Mouse (Mus musculus): ENCODE data around the gene Slc25a35. TPM values are rescaled to one million over a fixed set of nuclear protein-coding genes. Genes with fewer than 3 reads are reported as not detected.
"Not testable (repeated sequence)": the region's sequence is repeated elsewhere in the genome, so short reads cannot be mapped to it uniquely, and the experiment has no call there.

The Slc25a35 gene
- total and polyA plus RNA-seq, 3 experiments = 1.1 to 5.2 (median 1.3) TPM

DNA sequence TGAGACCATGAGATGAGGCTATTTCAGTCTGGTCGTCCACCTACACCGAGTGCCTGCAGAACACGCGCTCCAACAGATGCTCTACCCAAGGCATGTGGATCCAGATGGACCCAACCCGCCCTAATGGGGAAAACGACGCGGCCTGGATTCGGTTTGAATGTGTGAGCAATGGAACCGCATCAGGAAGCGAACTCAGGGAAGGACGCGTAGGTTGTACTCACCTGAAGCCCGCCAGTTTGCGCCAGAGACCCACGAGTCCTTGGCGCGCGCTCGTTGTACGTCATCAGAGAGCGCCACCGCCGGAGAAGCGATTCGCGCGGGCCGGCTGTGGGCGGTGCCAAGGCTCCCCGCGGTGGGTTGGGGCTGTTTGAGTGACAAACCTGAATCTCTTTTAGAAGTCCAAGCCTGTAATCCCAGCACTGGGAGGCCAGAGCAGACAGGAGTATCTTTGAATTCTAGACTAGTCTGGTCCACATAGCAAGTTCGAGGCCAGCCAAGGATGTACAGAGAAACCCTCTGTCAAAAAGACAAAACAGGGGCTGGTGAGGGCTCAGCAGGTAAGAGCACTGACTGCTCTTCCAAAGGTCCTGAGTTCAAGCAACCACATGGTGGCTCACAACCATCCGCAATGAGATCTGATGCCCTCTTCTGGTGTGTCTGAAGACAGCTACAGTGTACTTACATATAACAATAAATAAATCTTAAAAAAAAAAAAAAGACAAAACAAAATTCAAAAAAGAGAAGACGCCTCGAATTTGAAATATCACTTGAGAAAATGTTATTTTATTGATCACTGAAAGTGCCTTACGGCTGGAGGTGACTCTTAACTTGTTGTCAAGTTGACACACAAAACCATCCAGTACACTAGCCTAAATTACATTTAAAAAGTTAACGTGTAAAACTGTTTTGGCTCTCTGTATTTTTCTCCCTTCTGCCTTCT is 40.5 kb downstream of the Slc25a35 start, which contains the start of gene Pfas:
Gene Pfas (minus strand): TSS at position 279 of the 940 bp plus-strand sequence.
- peaks cover 54% of the 10 kb centered on the region for H3K4me1 ChIP-seq (ENCODE audit: insufficient read depth, low read depth, low read length)

DNA sequence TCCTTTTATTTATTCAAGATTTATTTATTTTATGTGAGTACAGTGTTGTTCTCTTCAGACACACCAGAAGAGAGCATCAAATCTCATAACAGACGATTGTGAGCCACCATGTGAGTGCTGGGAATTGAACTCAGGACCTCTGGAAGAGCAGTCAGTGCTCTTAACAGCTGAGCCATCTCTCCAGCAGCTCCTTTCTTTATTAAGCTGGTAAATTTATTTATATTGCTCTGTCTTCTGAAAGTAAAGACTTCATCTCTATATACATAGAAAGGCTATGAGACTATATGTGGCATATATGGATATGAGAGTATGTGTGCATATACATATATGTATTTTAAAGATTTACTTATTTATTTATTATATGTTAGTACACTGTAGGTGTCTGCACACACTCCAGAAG is 41.6 kb downstream of the Slc25a35 start:
- Histone ChIP-seq H3K4me1 (ENCODE audit: insufficient read depth, low read depth, low read length) (peaks cover 49% of the 10 kb centered on the region), H3K36me3 (replicated peaks) (peaks cover 27% of the 10 kb centered on the region), H3K4me3 (ENCODE audit: low read depth, low read length) (no peak overlapping the region), H3K9me3 (replicated peaks) (no peaks in the 10 kb centered on the region), H3K27me3 (ENCODE audit: insufficient read depth, low read length) (no peaks in the 10 kb centered on the region)
- DNase-seq (ENCODE audit: low spot score) (no peak), ATAC-seq (ENCODE audit: extremely low read depth, insufficient number of reproducible peaks, low FRiP score, poor library complexity, severe bottlenecking) (no peak)
- TF ChIP-seq GATA1 (IDR thresholded peaks at IDR 0.05; ENCODE audit: borderline replicate concordance, low read length) (no peak), TAL1 (conservative IDR thresholded peaks at IDR 0.05; ENCODE audit: low read depth, low read length) (no peak), POLR2AphosphoS5 (IDR thresholded peaks at IDR 0.05; ENCODE audit: insufficient replicate concordance, low read depth, low read length) (no peak), CTCF (IDR thresholded peaks at IDR 0.05; ENCODE audit: low read depth, low read length) (no peak), GATA2 (IDR thresholded peaks at IDR 0.05; ENCODE audit: borderline replicate concordance, low read depth, low read length) (no peak)

More for the DNA sequence above, 40.5 kb downstream of the Slc25a35 start, which contains the start of gene Pfas:
- TF ChIP-seq GATA2 (IDR thresholded peaks at IDR 0.05; ENCODE audit: borderline replicate concordance, low read depth, low read length) (no peak), GATA1 (IDR thresholded peaks at IDR 0.05; ENCODE audit: borderline replicate concordance, low read length) (no peak), POLR2AphosphoS5 (IDR thresholded peaks at IDR 0.05; ENCODE audit: insufficient replicate concordance, low read depth, low read length) (no peak), CTCF (IDR thresholded peaks at IDR 0.05; ENCODE audit: low read depth, low read length) (no peak), TAL1 (conservative IDR thresholded peaks at IDR 0.05; ENCODE audit: low read depth, low read length) (no peak)
- peak; percentile 83 for DNase-seq (ENCODE audit: low spot score)
- ATAC-seq (ENCODE audit: extremely low read depth, insufficient number of reproducible peaks, low FRiP score, poor library complexity, severe bottlenecking) = peak; percentile 41; the same call in 1 of the 2 replicates
- Histone ChIP-seq H3K4me3 (ENCODE audit: low read depth, low read length) (peak within 1 kb of the TSS; percentile 89), H3K9me3 (replicated peaks) (no peaks in the 10 kb centered on the region), H3K27me3 (ENCODE audit: insufficient read depth, low read length) (no peaks in the 10 kb centered on the region), H3K36me3 (replicated peaks) (peaks cover 37% of the 10 kb centered on the region)

DNA sequence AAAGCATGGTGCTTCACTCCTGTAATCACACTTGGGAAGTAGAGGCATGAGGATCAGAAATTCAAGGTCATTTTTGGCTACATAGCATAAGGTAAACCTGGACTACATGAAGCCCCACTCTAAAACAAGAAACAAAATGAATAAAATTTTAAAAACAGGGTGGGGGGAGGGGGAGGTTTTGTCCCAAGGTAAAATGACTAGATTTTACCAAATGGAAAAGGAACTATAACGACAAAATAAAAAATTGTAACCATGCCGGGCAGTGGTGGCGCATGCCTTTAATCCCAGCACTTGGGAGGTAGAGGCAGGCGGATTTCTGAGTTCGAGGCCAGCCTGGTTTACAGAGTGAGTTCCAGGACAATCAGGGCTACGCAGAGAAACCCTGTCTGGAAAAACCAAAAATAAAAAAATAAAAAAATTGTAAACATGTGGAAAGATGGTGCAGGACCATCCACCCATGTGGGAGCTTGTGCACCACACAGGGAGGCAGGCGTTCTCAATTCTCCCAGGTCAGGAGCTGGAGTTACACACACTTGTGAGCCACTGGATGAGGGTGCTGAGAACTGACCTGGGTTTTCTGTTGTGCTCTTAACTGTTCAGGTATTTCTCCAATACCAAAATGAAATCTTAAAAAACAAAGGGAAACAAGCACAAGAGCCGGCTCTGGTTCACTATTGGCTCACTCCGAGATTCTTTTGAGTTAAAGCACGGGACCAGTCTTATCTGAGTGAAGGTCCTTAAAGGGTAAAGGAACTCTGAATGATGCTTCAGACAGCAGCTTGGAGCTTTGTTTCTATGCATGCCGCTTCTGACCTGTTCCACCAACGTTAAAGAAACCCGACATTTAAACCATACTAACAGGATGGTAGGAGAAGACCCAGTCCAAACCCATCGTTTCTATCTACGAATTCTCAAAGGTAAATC is 42.7 kb downstream of the Slc25a35 start:
- H3K27me3 ChIP-seq (ENCODE audit: insufficient read depth, low read length) = no peaks in the 10 kb centered on the region
- DNase-seq (ENCODE audit: low spot score) = no peak
- no peak for ATAC-seq (ENCODE audit: extremely low read depth, insufficient number of reproducible peaks, low FRiP score, poor library complexity, severe bottlenecking)
- H3K4me1 ChIP-seq (ENCODE audit: insufficient read depth, low read depth, low read length) = peaks cover 49% of the 10 kb centered on the region
- H3K36me3 ChIP-seq (replicated peaks) = peaks cover 15% of the 10 kb centered on the region
- H3K9me3 ChIP-seq (replicated peaks) = no peaks in the 10 kb centered on the region
- peak overlapping the region; percentile 54; the same call in 1 of the 2 replicates for H3K4me3 ChIP-seq (ENCODE audit: low read depth, low read length)
- TF ChIP-seq POLR2AphosphoS5 (IDR thresholded peaks at IDR 0.05; ENCODE audit: insufficient replicate concordance, low read depth, low read length) (no peak), TAL1 (conservative IDR thresholded peaks at IDR 0.05; ENCODE audit: low read depth, low read length) (no peak), GATA1 (IDR thresholded peaks at IDR 0.05; ENCODE audit: borderline replicate concordance, low read length) (no peak), GATA2 (IDR thresholded peaks at IDR 0.05; ENCODE audit: borderline replicate concordance, low read depth, low read length) (no peak), CTCF (IDR thresholded peaks at IDR 0.05; ENCODE audit: low read depth, low read length) (no peak)

DNA sequence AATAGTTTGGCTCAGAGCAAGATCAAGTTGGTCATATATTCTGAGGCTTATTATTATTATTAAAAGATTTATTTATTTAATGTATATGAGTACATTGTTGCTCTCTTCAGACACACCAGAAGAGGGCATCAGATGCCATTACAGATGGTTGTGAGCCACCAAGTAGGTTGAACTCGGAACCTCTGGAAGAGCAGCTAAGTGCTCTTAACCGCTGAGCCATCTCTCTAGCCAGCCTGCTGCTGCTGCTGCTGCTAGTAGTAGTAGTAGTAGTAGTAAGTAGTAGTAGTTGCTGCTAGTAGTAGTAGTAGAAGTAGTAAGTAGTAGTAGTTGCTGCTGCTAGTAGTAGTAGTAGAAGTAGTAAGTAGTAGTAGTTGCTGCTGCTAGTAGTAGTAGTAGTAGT is 43.5 kb downstream of the Slc25a35 start:
- not testable (repeated sequence) for ATAC-seq (ENCODE audit: extremely low read depth, insufficient number of reproducible peaks, low FRiP score, poor library complexity, severe bottlenecking); DNase-seq (ENCODE audit: low spot score); H3K9me3 ChIP-seq (replicated peaks); H3K27me3 ChIP-seq (ENCODE audit: insufficient read depth, low read length); H3K36me3 ChIP-seq (replicated peaks)
- peaks cover 44% of the 10 kb centered on the region for H3K4me1 ChIP-seq (ENCODE audit: insufficient read depth, low read depth, low read length)
- H3K4me3 ChIP-seq (ENCODE audit: low read depth, low read length) = peak overlapping the region; percentile 68

DNA sequence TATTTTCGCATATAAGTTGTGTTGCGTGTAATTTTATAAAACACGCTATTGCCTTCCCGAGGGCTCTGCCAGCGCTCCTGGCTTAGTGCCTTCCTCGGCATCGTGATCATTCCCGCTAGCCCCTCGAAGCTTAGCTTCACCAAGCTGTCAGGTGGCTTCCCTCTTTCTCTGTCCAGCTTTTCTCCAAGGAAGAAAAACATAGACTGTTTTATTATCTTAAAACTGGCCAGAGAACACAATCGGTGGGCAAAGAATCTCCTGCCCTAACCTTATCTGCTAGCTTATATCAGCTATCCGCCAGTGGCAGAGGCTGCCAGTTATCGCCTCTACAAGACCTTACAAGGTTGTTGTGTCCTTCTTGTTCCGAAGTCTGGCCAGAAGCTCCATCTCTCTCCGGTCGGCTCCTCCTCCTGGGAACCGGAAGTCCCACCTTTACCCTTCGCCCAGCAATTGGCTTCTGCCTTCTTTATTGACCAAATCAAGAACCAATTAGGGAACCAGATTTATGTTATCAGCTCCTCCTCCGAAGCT is 44.2 kb downstream of the Slc25a35 start:
- Histone ChIP-seq H3K4me1 (ENCODE audit: insufficient read depth, low read depth, low read length) (peaks cover 43% of the 10 kb centered on the region), H3K36me3 (replicated peaks) (peaks cover 2% of the 10 kb centered on the region), H3K4me3 (ENCODE audit: low read depth, low read length) (peak overlapping the region; percentile 68), H3K27me3 (ENCODE audit: insufficient read depth, low read length) (no peaks in the 10 kb centered on the region), H3K9me3 (replicated peaks) (no peaks in the 10 kb centered on the region)
- ATAC-seq (ENCODE audit: extremely low read depth, insufficient number of reproducible peaks, low FRiP score, poor library complexity, severe bottlenecking) (peak; percentile 47; the same call in 1 of the 2 replicates), DNase-seq (ENCODE audit: low spot score) (peak; percentile 33)
- TF ChIP-seq GATA1 (IDR thresholded peaks at IDR 0.05; ENCODE audit: borderline replicate concordance, low read length) = no peak
- no peak for TF ChIP-seq TAL1 (conservative IDR thresholded peaks at IDR 0.05; ENCODE audit: low read depth, low read length)
- no peak for TF ChIP-seq CTCF (IDR thresholded peaks at IDR 0.05; ENCODE audit: low read depth, low read length)
- no peak for TF ChIP-seq GATA2 (IDR thresholded peaks at IDR 0.05; ENCODE audit: borderline replicate concordance, low read depth, low read length)
- TF ChIP-seq POLR2AphosphoS5 (IDR thresholded peaks at IDR 0.05; ENCODE audit: insufficient replicate concordance, low read depth, low read length) = no peak

All from G1E (cell line).